Mouse (Mus musculus) monocyte, adult 5-6 weeks (primary cell): ENCODE data around the gene Sfswap. TPM values are rescaled to one million over a fixed set of nuclear protein-coding genes. Genes with fewer than 3 reads are reported as not detected.
"Not testable (repeated sequence)": the region's sequence is repeated elsewhere in the genome, so short reads cannot be mapped to it uniquely, and the experiment has no call there.

ENCODE experiments used
- ATAC-seq: fragments of 153-309, 156-312 bp; replicated peaks from 2 replicates; pipeline ENCODE4 v1.8.0; 2017; ENCODE audit warnings: mild to moderate bottlenecking; ENCODE audit not compliant: low TSS enrichment, insufficient number of reproducible peaks, severe bottlenecking, poor library complexity, low FRiP score
- total RNA-seq: library from RNA; stranded (forward); fragments of 200-1000, 200-491, 200-594 nt; gene quantifications from 3 replicates; pipeline ENCODE4 v1.2.3, GENCODE M21; 2017

Gene Sfswap
- 104 to 140 TPM (median 114 TPM) in 3 replicates for total RNA-seq

DNA sequence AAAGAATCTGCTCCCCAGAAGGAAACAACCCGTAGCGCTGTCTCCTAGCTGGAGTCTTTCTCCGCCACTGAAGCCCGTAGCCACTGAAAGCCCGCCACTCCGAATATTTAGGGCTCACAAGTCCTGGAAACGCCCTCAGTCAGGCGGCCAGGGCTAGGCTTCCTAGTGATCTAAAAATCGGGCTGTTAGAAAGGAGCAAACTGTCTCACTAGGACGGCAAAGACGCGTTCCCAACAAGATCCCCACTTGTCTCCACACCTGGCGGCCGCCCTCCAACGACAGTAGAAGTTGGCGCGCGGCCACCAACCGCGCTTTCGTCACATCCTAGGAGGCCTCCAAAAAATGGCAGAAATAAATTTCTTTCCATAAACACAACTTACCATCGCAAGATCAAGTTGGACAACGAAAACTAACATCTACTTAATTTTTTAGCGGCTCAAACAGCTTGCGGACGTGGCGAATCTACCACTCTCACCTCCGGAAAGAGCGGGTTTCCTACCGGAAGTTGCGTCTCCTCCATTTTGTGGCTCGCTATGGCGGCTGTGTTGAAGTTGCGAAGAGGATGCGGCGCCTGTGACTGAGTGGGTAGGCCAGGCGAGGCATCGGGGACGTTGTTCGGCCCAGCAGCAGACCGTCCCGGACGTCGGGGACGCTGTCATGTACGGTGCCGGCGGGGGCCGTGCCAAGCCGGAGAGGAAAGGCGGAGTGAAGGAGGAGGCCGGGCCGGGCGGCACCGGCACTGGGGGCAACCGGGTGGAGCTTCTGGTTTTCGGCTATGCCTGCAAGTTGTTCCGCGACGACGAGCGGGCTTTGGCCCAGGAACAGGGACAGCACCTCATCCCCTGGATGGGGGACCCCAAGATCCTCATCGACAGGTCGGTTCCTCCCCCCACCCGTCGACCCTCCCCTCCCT, at the start of gene Sfswap:
TSS of gene Sfswap (plus strand) at position 500 of the 913 bp plus-strand sequence.
- ATAC-seq, result peak; percentile 78

DNA sequence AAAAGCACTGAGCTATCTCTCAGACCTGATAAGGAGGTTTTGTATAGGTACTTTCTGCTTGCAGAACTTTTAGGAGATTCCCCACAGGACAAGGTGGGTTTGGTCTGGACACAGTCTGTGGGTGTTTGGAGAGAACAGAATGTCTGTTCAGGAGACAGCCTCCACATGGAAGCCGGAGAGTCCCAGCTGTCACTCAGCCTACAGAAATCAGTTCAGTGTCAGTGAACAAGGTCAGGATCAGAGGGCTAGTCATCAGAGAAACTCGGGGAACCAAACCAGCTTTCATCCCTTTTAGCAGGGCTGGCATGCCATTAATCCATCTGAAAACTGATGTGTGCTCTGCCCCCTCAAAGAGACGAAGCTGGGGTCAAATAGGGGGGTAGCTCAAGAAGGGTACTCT, 48.5 kb upstream of the Sfswap start:
- no peak for ATAC-seq

DNA sequence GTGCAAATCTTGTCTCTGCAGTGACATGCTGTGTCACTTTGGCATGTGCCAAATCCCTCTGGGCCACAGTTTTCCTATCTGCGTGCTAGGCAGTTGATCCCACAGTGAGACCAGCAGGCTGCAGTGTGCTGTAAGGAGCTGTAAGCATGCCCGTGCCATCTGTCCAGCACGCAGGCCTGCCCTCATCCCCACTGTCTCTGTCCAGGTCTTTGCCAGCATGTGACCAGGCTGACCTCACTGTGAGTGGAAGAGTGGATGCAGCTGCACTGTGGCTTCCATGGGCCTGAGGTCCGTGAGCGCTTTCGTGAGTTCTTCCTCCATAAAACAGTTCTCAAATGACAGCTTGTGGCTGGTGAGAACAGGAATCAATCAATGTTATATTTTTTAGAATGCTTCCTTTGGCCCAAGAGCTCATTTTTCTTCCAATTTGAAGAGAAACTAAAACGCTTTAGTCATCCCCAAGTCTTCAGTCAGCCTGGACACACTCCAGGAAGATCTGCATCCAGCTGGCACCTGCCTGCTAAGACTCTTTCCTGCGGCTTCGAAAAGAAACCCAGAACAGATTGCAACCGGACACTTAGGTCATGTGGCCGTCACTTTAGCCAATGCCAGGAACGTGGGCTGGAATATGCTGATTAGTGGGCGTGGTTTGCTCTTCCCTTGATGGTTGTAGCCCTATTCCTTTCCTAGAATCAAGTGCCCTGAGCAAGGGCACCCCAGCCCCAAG, 46.1 kb upstream of the Sfswap start:
- no peak for ATAC-seq

DNA sequence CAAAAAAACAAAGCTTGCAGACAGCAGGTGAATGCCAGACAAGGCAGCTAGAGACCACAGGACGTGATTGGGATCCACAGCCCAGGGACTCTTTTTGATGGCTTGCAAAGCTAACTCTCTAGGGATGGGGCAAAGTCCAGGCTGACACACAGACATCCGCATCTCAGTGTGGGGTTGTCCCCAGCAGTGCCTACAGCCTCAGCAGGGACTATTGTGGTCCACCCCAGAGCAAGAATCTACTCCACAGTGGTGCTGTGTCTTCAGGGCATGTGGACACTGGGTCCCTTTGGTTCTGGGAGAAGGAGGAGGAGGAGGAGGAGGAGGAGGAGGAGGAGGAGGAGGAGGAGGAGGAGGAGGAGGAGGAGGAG, 45.5 kb upstream of the Sfswap start:
- ATAC-seq, result no peak

DNA sequence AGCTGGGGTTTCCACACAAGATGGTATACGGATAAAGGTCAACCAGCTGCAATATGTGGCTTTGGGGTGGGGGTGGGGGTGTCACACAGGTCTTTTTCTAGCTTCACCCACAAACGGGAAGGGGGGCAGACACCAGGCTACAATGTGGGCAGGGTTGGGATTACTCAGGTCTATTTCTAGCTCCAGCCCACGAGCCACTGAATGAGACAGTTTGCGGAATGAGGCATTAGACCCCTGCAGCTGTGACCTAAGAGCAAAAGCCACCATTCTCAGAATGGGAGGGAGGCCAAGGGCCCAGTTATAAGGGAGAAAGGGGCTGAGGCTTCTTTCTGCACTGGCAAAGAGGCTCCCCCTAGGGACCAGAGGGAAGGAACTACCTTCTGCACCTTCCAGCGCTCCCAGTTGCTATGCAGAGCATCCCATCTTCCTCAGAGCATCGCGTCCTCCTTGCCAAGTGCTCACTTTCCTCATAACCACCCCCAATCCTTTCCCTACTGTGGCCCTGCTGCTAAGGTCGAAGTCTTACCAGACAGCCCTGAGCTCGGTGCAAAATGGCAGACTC, 44.4 kb upstream of the Sfswap start:
- no peak for ATAC-seq

DNA sequence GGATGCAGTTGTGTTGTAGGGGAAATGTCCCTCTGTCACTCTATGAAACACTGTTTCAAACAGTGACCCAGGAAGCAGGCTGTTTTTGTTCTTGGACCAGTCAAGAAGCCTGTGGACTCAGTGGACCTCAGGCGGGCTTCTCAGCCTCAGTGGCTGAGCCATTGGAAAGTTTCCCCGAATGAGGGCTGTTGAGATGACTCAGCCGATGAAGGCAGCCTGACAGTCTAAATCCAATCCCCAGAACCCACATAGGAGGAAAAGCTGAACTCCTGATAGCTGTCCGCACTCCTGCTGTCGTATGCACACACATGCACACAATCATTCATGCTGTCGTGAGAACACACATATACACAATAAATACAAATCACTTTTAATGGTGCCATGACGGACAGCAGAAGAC, 42.9 kb upstream of the Sfswap start:
- ATAC-seq, result no peak

DNA sequence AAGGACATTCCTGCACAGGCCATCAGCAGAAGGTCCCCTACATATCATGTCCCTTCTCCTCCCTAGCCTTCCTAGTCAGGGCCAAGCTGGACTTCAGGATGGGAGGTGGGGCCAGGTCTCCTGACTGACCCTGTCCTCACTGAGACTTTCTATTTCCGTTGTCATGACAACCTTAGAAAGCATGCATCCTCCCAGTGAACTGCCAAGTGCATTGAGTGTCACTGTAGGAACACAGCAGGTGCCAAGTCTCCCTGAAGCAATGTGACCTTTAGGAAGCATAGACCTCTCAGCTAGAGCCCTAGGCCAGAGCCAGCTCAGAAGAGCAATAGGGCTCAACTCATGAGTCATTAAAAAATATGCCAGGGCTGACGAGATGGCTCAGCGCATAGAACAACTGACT, 42.5 kb upstream of the Sfswap start:
- no peak for ATAC-seq

DNA sequence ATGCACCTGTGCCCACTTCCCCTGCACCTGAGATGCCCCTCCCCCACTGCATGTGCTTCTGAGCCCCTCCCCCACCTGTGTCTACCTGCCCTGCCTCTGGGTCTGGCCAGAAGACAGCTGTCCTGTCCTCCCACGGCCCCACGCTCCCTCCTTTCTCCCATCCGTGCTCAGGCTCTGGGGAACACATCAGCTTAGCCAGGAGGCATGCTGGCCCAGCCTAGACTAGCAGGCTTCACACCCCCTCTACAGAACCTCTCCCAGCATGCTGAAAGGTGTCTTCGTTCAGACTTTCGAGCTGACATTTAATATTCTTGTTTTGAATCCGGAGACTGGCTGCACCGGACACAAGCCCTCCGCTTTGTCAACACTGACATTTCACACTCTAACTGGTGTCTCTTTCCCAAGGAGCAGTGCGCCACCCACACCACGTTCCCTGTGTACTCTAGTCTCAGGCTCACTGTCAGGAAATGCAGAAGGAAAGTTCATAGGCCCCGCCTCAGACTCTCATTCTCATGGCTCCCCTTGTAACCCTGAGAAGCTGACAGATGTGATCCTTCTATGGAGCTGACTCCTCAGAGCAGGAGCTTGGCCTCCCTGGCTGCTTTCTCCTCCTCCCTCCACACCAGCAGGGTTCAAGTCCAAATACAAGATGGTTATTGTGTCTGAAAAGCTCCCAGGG, 40.1 kb upstream of the Sfswap start:
- ATAC-seq, result no peak

DNA sequence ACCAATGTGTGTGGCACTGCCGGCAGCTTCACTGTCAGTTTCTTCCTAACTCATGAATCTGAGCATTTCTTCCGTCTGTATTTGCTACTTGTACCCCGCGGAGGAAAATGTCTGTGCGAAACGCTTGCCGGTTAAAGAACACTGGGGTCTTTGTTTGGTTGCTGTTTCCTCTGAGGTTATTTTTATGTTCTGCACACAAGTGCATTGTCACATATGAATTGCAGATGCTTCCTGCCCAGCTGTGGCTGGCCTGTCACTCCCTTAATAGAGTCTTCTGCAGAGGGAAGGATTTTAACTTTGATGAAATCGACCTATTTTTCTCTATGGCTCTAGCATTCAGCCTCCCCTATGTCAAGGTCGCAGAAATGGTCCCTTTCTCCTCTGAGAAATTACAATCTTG, 37.4 kb upstream of the Sfswap start:
- not testable (repeated sequence) for ATAC-seq

DNA sequence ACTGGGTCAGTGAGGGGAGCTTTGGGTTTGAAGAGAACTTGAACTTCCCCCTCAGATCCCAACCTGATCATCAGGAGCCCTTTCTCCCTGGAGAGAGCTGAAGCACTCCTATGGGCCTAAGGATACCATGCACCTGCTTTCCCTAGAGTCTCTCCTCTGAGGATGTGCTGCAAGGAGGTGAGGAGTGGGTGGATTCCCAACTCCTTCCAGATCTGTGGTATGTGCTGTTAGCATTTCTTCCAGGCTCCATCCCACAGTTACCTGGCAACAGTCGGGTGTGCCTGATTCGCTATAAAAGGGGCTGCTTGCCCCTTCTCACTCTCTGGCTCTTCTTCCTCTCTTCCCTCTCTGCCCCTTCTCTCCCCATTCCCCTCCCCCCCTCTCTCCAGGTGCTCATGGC, 35.2 kb upstream of the Sfswap start:
- ATAC-seq, result no peak

DNA sequence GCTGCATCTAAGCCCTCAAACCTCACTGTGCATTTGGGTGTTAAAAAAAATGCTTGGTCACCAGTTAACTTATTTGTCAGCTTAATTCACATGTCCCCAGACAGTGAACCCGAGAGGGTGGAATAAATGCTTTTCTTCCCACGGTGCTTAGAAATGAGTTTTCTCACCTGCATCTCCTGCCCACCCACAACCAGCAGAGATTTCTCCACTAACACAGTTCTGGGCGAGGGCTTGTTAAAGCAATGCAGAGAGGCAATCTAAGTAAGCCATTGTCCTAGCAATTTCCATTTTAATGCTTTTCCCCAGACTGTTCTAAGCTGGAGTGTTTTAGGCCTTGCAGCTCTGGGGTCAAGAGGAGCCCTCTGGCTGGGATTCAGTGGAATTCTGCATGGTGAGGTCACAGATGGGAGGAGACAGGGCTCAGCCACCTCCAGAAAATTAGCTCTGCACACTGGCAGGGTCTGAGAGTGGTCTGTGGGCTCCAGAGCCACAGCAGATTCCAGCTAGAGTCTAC, 25.4 kb upstream of the Sfswap start:
- no peak for ATAC-seq

DNA sequence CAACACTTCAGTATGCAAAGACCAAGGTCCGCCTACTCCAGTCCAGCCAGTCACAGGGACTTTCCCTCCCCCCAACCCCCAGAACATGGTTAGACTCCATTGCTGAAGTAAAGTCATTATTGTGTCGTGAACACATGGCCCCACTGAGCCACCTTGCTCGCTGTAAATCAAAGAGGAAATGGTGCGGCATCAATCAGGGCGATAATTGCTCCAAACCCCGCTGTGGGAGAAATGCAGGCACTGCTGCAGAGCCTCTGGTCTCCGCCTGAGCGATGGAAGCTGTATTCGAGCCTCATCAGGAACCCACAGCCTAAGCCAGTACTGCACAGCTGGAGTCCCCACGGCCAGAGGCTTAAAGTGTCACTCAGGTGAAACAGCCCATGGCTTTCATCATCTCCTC, 11.1 kb upstream of the Sfswap start:
- ATAC-seq, result no peak

DNA sequence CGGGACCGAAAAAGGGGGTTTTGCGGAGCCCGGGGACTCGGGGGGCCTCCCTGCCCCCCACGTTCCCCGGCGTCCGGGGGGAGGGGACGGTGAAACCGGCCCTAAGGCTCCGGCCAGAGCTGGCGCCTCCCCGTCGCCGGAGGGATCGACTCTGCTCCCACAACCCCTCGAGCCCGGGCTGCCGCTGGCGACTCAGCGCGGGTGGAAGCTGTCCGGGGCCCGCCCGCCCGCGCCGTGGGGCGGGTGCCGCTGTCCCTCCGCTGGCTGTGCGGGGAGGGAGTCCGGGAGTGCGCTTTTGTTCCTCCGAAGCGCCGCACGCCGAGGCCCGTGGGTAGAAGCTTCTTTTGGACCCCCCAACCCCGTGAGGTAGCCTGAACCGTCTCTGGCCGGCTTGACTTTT, 650 bp downstream of the Sfswap start:
- no peak for ATAC-seq

DNA sequence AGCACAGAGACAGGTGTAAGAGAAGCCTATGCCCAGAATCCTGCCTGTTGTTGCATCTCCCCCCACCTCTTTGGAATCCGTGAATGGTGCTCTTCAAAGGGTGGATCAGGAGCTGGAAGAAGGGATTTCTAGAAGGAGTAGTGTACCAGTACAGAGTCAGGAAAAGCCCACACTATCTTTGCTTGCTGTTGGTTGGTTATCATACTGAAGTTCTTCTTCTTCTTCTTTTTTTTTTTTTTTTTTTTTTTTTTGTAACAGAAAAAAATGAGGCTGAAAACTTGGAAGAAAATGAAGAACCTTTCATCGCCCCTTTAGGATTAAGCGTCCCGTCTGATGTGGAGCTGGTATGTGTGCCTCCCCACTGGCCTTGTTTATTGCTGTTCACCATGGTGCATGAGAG, 5.9 kb downstream of the Sfswap start:
- ATAC-seq, result no peak

DNA sequence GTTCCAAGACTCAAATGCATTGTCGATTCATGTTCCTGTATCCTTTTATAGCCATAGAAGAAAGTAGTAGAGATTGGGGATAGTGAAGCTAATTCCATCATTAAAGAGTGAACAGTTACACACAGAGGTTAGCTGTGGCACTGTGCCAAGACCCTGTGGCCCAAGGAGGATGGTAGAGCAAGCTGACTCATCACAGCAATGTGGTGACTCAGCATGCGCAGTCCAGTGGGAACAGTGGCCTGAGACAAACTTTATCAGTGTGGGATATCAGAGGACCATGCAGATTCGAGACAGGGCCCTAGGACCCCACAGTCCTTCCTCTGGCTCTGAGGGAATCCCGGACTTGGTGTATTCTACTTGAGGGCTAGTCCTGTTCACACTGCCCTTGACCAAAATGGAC, 17.2 kb downstream of the Sfswap start:
- ATAC-seq, result no peak

DNA sequence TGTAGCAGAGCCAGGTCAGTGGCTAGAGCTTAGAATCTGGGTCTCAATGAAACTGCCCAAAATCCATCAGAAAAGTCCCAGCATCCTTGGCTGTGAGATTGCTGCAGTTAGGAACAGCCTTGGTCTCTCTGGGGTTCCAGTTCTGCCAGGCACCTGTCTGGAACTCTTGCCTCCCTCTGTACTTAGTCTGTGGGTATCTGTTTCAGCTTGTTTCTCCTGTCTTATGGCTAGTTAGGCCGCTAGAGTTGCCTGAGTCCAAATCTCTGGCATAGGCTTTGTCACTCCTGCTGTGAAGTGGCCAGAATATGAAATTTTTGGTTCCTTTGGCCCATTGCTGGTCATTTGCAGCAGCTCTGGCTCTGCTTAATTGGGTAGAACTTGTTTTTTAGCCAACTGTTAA, 17.8 kb downstream of the Sfswap start:
- no peak for ATAC-seq

DNA sequence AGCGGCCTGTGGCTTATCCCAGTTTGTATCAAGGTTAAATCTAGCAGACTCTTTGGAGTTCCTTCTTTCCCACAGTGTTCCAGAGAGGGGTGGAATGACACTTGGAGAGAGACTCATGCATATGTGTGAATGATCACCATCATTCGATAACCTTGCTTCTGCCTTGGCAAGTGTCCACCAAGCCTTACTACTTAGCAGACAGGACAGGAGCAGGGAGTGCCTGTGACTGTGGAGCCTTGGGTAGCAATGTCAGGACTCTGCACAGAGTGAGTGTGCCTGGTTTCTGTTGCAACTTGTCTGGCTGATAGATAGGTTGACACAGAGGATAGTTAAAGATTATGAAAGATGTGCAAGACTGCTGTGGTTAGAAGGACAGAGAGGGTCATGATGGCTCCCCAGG, 18.6 kb downstream of the Sfswap start:
- no peak for ATAC-seq

DNA sequence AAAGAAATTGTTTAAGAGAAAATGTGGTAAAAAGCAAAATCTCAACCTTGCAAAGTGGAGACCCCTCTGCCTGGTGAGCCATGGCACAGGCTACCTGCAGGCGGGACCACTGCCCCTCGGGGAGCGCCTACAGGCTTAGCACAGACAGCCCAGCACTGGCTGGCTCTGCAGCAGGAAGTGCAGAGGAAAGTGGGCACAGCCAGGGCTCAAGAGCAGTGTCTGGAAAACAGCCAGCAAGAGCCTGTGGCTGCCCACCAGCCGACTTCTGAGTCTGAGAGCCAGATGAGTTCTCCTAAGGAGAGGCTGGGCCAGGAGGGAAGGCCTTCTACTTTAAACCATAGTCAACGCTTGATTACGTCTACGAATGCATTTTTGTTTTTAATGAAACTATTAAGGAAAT, 20.5 kb downstream of the Sfswap start:
- ATAC-seq, result no peak

DNA sequence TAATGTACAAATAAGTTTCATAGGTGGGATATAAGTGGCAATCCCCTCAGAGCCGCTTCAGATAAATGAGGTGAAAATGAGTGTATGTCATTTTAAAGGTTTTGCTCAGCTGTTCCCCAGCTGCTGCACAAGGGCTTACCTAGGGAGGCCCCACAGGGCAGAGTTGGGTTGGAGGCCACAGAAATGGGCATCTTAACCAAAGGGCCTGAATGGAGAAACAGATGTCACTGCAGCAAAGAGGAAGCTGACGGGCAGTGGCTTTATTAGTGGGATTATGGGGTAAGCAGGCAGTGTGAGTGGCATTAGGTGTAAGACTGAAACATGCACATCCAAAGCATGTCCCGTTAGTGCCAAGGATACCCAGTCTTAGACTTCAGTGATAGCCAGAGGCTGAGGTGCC, 20.9 kb downstream of the Sfswap start:
- no peak for ATAC-seq
